Mouse (Mus musculus) cerebellum, adult 2 months (tissue): ENCODE measurements around the gene Msh5. TPM values are rescaled to one million over a fixed set of nuclear protein-coding genes. Genes with fewer than 3 reads are reported as not detected.

Experiments
- DNase-seq, 2 experiments: peaks; one replicate each; pipeline ENCODE4 v3.0.0; 2021
- H3K27ac ChIP-seq: fragments of 200-500 bp; 2 replicates; pipeline ENCODE4 v1.5.1; 2012; ENCODE audit warnings: low read length, control low read depth, inconsistent platforms; ENCODE audit not compliant: insufficient read depth
- H3K27me3 ChIP-seq: fragments of 200-500 bp; 2 replicates; pipeline ENCODE4 v1.6.1; 2012; ENCODE audit warnings: inconsistent platforms, mild to moderate bottlenecking, low read length, moderate library complexity; ENCODE audit not compliant: control insufficient read depth, insufficient read depth
- H3K4me1 ChIP-seq: fragments of 200-500 bp; 2 replicates; pipeline ENCODE4 v1.6.1; 2011; ENCODE audit warnings: low read length; ENCODE audit not compliant: control insufficient read depth, insufficient read depth
- H3K4me3 ChIP-seq: fragments of 200-500 bp; replicated peaks from 2 replicates; pipeline ENCODE3; 2011; ENCODE audit warnings: mild to moderate bottlenecking, low read depth, low read length, control low read depth; ENCODE audit not compliant: insufficient read depth
- CTCF ChIP-seq: fragments of 200-500 bp; IDR thresholded peaks from 2 replicates; pipeline ENCODE4 v1.5.1; 2011; ENCODE audit warnings: low read depth, mild to moderate bottlenecking, control low read depth, low read length, moderate library complexity, borderline replicate concordance; ENCODE audit not compliant: insufficient read depth
- POLR2A ChIP-seq: fragments of 200-500 bp; IDR thresholded peaks from 2 replicates; pipeline ENCODE4 v1.6.1; 2011; ENCODE audit warnings: low read length, control low read depth, borderline replicate concordance; ENCODE audit not compliant: insufficient read depth
- WGBS: fragments of 180-500 bp; shearing (Covaris S2); methylation state at CpG from one replicate; pipeline ENCODE4 v1.1.7; 2018; 5-methylcytosine and 5-hydroxymethylcytosine counted together
- polyA plus RNA-seq: library from polyadenylated mRNA; depleted of rRNA; stranded (reverse); fragments of >200 nt; gene quantifications from 2 replicates; pipeline ENCODE4 v1.2.3, GENCODE M21; 2012

The Msh5 gene
- polyA plus RNA-seq, 1 experiment: 5.5 TPM

GRCm38 (mm10) chr17:35021842-35022477, 24.6 kb downstream of the Msh5 start:
- Histone ChIP-seq H3K4me1 (peaks cover 20% of the 10 kb centered on the region), H3K4me3 (no peak overlapping the region), H3K27ac (no peak overlapping the region), H3K27me3 (no peaks in the 10 kb centered on the region)
- TF ChIP-seq CTCF: no peak
- no peak for TF ChIP-seq POLR2A
- no peak for DNase-seq
- WGBS: 74% methylated on average over 6 of the region's 6 CpGs

GRCm38 (mm10) chr17:35021163-35021808, 25.3 kb downstream of the Msh5 start:
- Histone ChIP-seq H3K4me3 (peak overlapping the region; percentile 19), H3K27ac (no peak overlapping the region), H3K27me3 (no peaks in the 10 kb centered on the region), H3K4me1 (peaks cover 27% of the 10 kb centered on the region)
- WGBS: 22% methylated on average over 17 of the region's 17 CpGs
- DNase-seq: peak; percentile 83 to 91
- TF ChIP-seq CTCF: peak; percentile 95
- no peak for TF ChIP-seq POLR2A

GRCm38 (mm10) chr17:35020551-35020950, 26.0 kb downstream of the Msh5 start:
- peaks cover 34% of the 10 kb centered on the region for H3K4me1 ChIP-seq
- 89% methylated on average over 8 of the region's 8 CpGs for WGBS

GRCm38 (mm10) chr17:35019894-35020293, 26.7 kb downstream of the Msh5 start:
- Histone ChIP-seq H3K27ac (no peak overlapping the region), H3K4me3 (no peak overlapping the region), H3K27me3 (no peaks in the 10 kb centered on the region), H3K4me1 (peaks cover 39% of the 10 kb centered on the region)
- TF ChIP-seq CTCF: no peak
- no peak for DNase-seq
- 58% methylated on average over 11 of the region's 11 CpGs for WGBS

More at GRCm38 (mm10) chr17:35020551-35020950, 26.0 kb downstream of the Msh5 start:
- H3K4me3 ChIP-seq: no peak overlapping the region
- H3K27me3 ChIP-seq: no peaks in the 10 kb centered on the region
- no peak overlapping the region for H3K27ac ChIP-seq
- DNase-seq: no peak
- TF ChIP-seq POLR2A: no peak
- TF ChIP-seq CTCF: no peak

GRCm38 (mm10) chr17:35018171-35018570, 28.4 kb downstream of the Msh5 start:
- TF ChIP-seq POLR2A (no peak), CTCF (no peak)
- WGBS: 78% methylated on average over 3 of the region's 3 CpGs
- no peak overlapping the region for H3K4me3 ChIP-seq
- no peaks in the 10 kb centered on the region for H3K27me3 ChIP-seq
- DNase-seq: no peak
- no peak overlapping the region for H3K27ac ChIP-seq
- peaks cover 39% of the 10 kb centered on the region for H3K4me1 ChIP-seq

- peak; percentile 29 to 49 for DNase-seq
- 20% methylated on average over 14 of the region's 14 CpGs for WGBS
- peaks cover 39% of the 10 kb centered on the region for H3K4me1 ChIP-seq
- TF ChIP-seq CTCF (no peak), POLR2A (no peak)
- H3K4me3 ChIP-seq: peak overlapping the region; percentile 7
- H3K27me3 ChIP-seq: no peaks in the 10 kb centered on the region
- 0 out of 2 replicates have a peak overlapping the region, but pooled peaks have one; percentile 18 for H3K27ac ChIP-seq
Observed at GRCm38 (mm10) chr17:35017706-35018030, 28.9 kb downstream of the Msh5 start.

GRCm38 (mm10) chr17:35016791-35017705, 29.5 kb downstream of the Msh5 start:
- Histone ChIP-seq H3K4me3 (peak overlapping the region; percentile 48), H3K27me3 (no peaks in the 10 kb centered on the region), H3K27ac (peak overlapping the region; percentile 91), H3K4me1 (peaks cover 39% of the 10 kb centered on the region)
- 37% methylated on average over 10 of the region's 10 CpGs for WGBS
- peak in 1 of 2 experiments; percentile 47 for DNase-seq
- TF ChIP-seq CTCF (no peak), POLR2A (no peak)

- peak; percentile 86 to 88 for DNase-seq
- TF ChIP-seq POLR2A (peak; percentile 44; the same call in 1 of the 2 replicates), CTCF (no peak)
- 6% methylated on average over 12 of the region's 12 CpGs for WGBS
- H3K27me3 ChIP-seq: no peaks in the 10 kb centered on the region
- H3K4me3 ChIP-seq: peak within 1 kb of the TSS; percentile 48
- H3K4me1 ChIP-seq: peaks cover 39% of the 10 kb centered on the region
- peak within 1 kb of the TSS; percentile 91 for H3K27ac ChIP-seq
Observed at GRCm38 (mm10) chr17:35016376-35016775, 30.2 kb downstream of the Msh5 start, which contains the start of gene Vwa7. TSS of gene Vwa7 (plus strand) at chr17:35016579.
